Mouse (Mus musculus): ENCODE measurements around the gene Hic2. TPM values are rescaled to one million over a fixed set of nuclear protein-coding genes. Genes with fewer than 3 reads are reported as not detected.

Hic2 gene
- polyA plus RNA-seq, 2 experiments from 2014 or later: 0.89 to 2.1 TPM

DNA sequence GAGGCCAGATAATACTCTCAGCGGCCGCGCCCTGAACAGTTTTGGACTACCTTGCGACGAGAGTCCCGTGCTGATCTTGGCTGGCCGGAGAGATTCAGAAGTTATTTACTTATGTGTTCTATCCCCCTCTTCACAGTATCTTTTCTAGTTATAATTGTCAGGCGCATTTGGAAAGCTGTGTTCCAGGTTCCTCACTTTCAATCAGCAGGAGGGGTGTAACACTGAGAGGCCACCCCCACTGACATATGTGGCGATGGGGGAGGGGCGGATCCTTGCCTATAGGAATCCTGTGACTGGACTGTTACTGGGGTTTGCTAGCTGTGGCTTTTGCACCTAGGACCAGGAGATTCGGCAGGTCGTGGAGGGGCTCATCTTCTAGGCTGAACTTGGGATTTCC lies 1.1 kb downstream of the Hic2 start:
- no peak for ATAC-seq

GRCm38 (mm10) chr16:17234916-17235665 lies 1.7 kb downstream of the Hic2 start:
- no peak for ATAC-seq

DNA sequence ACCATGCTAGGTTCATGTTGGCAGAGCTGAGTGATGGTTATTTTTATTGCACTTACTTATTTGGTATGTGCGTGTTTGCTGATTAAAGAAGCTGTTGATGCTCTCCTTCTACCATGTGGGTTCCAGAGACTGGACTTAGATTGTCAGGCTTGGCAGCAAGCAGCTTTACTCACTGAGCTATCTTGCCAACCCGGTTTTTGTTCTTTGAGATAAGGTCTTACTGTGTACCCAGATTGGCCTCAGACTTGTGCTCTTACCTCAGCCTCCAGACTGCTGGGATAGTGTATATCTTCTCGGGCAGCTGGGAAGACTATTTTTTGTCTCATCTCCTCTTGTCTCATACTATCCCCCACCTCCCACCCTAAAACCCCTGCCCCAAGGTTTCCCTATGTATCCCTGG lies 4.3 kb downstream of the Hic2 start:
- no peak for ATAC-seq

DNA sequence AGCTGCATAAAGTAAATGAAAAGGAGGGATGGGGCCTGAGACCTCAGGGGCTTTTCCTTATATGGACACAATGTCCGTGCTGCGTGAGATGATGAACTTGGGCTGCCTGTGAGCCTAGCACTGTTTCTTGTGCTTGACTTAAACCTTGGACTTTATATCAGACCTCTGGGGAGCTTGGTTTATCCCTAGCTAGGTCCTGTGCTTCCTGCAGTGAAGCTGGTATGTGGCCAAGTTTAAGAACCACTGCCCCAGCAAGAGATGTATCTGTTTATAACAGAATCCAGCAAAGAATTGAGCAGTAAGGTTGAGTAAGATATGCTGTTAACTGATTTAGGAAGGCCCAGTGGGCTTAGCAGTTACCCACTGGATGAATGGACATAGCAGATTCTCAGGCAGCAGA lies 6.0 kb downstream of the Hic2 start:
- no peak for ATAC-seq

DNA sequence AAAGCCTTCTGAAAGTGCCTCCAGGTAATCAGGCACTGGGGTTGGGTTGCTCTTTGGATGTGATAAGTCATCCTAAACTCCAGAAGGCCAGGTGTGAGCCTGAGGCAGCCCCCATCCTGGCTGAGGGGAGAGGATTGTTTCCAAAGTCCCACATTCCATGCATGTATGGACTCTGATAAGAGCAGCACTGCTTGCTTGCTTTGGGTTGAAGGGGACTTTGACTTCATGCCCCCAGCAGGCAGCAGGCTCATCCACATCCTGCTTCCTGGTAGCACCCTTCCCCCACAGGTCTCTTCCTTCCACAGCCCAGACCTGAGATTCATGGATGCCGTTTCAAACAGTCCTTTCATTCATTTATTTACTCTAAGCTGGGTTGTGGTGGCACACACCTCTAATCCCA lies 10.4 kb downstream of the Hic2 start:
- ATAC-seq: no peak

- no peak for ATAC-seq
Observed at GRCm38 (mm10) chr16:17244996-17245395, 11.6 kb downstream of the Hic2 start.

DNA sequence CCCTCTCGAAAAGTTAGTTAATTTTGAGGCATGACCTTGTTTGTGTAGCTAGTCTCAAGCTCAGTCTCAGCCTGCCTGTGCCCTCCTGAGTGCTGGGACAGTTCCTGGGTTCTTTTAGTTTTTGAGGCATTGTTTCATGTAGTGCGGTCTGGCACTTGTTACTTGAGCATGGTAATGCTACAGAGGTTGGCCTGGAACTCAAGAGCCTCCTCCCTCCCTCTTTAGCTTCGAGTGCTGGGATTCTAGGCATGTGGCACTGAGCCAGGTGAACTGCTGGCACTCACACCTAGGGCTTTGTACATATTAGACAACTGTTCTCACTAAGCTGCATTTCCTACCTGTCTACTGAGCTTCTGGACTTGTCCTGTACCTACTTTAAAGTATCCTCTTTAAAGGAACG lies 14.4 kb downstream of the Hic2 start:
- no peak for ATAC-seq

GRCm38 (mm10) chr16:17249135-17249534 lies 15.8 kb downstream of the Hic2 start:
- ATAC-seq: no peak

DNA sequence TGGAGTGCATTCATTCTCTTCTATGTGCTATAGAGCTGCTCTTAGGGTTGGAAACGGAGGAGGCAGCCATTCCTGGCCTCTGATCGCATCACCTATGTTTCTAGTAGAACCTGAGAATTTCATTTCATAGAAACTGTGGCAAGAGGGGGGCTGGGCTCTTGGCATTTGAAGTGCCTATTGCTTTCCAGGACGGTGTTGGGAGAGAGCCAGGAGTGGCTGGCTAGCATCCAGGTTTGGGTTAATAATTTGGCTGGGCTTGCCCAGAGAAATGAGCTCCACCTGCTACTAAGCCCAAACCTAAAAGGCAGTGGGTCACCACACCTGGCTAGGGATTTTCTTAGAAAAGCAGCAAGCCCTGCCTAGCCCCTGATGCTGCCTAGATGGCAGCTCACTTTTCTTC lies 18.2 kb downstream of the Hic2 start:
- ATAC-seq: no peak

DNA sequence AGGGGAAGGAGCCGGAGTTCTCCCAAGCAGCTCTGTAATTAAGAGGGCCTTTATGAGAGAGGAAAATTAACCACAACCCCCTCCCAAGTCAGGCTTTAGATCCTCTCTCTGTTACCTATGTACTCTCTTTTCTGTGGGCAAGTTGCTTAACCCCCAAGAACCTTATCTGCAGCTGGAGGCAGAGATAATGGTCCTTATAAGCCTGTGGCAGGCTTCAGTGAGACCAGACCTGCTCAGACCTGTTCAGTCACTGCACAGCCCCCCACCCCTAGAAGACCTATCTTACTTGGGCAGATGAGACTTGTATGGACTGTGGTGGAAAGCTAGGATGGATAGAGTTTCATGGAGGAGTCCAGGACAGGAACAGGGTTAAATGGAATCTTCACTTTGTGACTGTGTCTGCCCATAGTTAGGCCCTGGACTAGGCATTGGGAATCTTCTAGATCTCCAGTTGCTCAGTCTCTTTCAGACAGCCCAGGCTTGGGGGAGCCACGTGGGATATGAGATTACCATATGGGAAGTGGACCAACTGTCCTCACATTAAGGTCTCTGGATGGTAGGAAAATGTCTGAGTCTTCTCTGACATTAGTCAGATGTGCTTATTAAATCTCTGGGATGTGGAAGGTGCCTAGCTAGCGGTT lies 18.8 kb downstream of the Hic2 start:
- no peak for ATAC-seq

- ATAC-seq: no peak
Observed at GRCm38 (mm10) chr16:17252841-17253240, 19.5 kb downstream of the Hic2 start.

- no peak for ATAC-seq
Observed at GRCm38 (mm10) chr16:17254005-17254597, 20.7 kb downstream of the Hic2 start.

GRCm38 (mm10) chr16:17255270-17255669 lies 21.9 kb downstream of the Hic2 start:
- ATAC-seq: no peak

- no peak for ATAC-seq
Observed at GRCm38 (mm10) chr16:17257359-17257821, 24.0 kb downstream of the Hic2 start.

DNA sequence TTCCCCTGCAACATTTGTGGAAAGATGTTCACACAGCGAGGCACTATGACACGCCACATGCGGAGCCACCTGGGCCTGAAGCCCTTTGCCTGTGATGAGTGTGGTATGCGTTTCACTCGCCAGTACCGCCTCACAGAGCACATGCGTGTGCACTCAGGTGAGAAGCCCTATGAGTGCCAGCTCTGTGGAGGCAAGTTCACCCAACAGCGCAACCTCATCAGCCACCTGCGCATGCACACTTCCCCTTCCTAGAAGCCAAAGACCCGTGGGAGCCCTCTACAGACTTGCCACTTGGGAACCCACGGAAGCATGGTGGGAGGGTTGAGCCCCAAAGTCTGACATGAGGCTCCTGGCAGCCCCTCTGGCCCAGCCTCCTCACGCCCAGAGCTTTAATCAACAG lies 25.5 kb downstream of the Hic2 start:
- no peak for ATAC-seq

- ATAC-seq: no peak
Observed at GRCm38 (mm10) chr16:17261341-17261740, 28.0 kb downstream of the Hic2 start.

DNA sequence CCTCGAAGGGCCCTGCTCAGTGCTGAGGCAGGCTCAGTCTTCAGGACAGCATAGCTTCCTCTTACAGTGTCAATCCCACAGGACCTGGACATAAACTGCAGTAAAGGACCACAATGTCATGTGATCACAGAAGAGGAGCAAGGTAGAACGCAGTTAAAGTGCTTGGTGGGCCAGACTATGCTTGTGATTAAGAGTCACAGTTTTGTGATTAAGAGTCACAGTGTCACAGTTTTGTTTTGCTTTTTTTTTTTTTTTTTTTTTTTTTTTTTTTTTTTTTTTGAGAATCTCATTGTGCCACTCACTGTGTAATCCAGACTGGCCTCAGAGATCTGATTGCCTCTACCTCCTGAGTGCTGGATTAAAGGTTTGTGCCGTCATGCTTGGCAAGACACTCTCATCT lies 32.7 kb downstream of the Hic2 start:
- ATAC-seq: no peak

- no peak for ATAC-seq
Observed at GRCm38 (mm10) chr16:17267937-17268336, 34.6 kb downstream of the Hic2 start.

DNA sequence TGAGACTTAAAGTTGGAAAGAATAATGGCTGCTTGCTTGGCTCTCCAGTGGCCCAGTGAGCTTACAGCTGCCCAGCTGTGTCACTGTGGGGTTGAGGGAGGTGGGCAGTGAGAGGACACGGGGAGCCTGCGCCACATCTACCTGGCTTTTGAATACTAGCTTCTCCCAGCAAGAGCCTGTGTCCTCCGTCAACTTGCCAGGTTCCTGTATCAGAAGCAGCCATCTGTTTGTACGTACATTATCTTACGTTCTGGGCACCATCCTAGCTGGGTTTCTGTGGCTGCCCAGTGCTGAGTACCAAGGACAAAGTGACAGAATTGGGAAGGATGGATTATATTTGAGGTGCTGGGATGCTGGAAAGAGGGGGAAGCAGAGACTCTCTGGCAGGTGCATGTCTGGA lies 36.5 kb downstream of the Hic2 start:
- ATAC-seq: no peak

DNA sequence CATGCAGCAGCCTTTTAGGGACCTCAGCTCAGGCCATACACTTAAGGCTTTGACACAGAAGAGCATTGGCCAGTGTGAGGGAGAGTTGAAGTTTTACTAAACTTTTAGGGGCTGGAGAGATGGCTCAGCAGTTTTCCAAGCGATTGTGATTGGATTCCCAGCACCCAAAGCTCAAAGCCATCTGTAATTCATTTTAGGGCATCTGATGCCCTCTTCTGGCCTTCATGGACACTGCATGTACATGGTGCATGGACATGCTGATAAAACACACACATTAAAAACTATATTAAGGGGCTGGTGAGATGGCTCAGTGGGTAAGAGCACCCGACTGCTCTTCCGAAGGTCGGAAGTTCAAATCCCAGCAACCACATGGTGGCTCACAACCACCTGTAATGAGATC lies 37.8 kb downstream of the Hic2 start:
- no peak for ATAC-seq

GRCm38 (mm10) chr16:17271856-17272255 lies 38.5 kb downstream of the Hic2 start:
- no peak for ATAC-seq

- ATAC-seq: no peak
Observed at GRCm38 (mm10) chr16:17275721-17276120, 42.3 kb downstream of the Hic2 start, which contains the start of gene Tmem191c. Tmem191c (plus strand) TSS chr16:17276077.

DNA sequence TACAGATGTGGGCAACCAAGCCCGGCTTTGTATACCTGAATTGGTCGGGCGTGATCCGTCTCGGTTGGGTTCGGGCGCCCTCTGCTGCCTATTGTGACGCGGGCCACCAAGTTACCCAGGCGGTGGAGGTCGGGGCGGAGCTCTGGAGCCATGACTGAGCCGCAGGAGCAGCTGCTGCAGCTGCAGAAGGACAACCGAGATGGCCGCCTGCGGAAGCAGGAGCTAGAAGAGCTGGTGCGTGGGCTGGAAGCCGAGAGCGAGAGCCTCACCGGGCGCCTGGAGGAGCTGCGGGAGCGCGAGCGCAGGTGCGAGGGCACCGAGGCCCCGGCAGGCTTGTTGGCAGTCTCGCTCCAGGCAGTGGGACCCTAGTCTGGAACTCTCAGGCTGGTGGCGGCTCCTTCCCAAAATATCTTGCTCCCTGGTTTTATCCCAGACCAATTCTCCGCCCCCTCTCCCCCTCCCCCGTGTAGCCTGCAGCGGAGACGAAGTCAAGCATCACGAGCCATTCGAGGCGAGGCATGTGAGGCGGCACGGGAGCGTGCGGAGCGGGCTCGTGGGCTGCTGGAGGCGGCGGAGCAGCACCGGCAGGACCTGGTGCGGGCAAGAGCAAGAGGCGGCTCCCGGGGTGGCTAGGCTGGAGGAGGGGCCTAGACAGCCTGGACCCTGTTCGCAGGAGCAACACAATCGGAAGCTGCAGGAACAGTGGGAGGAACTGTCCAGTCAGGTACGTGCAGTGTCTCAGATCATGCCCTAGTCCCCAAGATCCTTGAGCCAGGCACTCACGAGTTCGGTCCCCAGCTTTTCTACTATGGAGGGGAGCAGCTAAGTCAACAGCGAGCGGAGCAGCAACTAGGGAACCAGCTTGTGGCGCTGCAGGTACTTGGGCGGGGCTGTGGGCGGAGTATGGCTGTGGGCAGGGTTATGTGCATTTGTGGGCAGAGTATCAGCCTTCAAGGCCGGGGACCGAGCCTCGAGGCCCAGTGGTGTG lies 43.1 kb downstream of the Hic2 start:
- ATAC-seq: peak; percentile 85
